Mouse (Mus musculus) MEL (cell line): Measurements from ENCODE around the gene Sdad1. TPM values are rescaled to one million over a fixed set of nuclear protein-coding genes. Genes with fewer than 3 reads are reported as not detected.

Experiments used
- DNase-seq: peaks from one replicate; pipeline ENCODE4 v3.0.0; 2011; ENCODE audit warnings: low read depth, low spot score
- H3K27ac ChIP-seq: 2 replicates; pipeline ENCODE4 v1.5.1; 2012; ENCODE audit warnings: low read depth, mild to moderate bottlenecking, control low read depth, low read length, moderate library complexity; ENCODE audit not compliant: control insufficient read depth
- H3K27me3 ChIP-seq, 2 experiments: fragments of 150-350 bp in 1 of 2; sonication (generic) in 1 of 2; 2 replicates each; pipeline ENCODE4 v1.6.1; 2012; ENCODE audit warnings: low read length in 2 of 2, mild to moderate bottlenecking in 2 of 2, improper control_type of control experiment in 1 of 2, moderate library complexity in 1 of 2; ENCODE audit not compliant: insufficient read depth in 2 of 2, control insufficient read depth in 1 of 2
- H3K36me3 ChIP-seq, 2 experiments: 2 replicates each; pipeline ENCODE4 v1.6.1; 2012 to 2014; ENCODE audit warnings: low read length in 2 of 2, improper control_type of control experiment in 1 of 2, inconsistent platforms in 1 of 2, mild to moderate bottlenecking in 1 of 2; ENCODE audit not compliant: insufficient read depth in 2 of 2, control insufficient read depth in 1 of 2
- H3K4me1 ChIP-seq, 2 experiments: fragments of 150-350 bp in 1 of 2; sonication (generic) in 1 of 2; 2 replicates each; pipeline ENCODE4 v1.6.1; 2012; ENCODE audit warnings: low read length in 2 of 2, improper control_type of control experiment in 1 of 2, mild to moderate bottlenecking in 1 of 2; ENCODE audit not compliant: insufficient read depth in 2 of 2, control insufficient read depth in 1 of 2
- H3K4me3 ChIP-seq, 2 experiments: fragments of 150-350 bp in 1 of 2; sonication (generic) in 1 of 2; 2 replicates each; pipeline ENCODE4 v1.5.1; 2012; ENCODE audit warnings: low read depth in 2 of 2, low read length in 2 of 2, mild to moderate bottlenecking in 2 of 2, moderate library complexity in 2 of 2, control low read depth in 1 of 2, improper control_type of control experiment in 1 of 2; ENCODE audit not compliant: control insufficient read depth in 1 of 2, insufficient read depth in 1 of 2
- H3K79me2 ChIP-seq: 2 replicates; pipeline ENCODE4 v1.6.1; 2012; ENCODE audit warnings: mild to moderate bottlenecking, low read length, moderate library complexity; ENCODE audit not compliant: control insufficient read depth, poor library complexity, insufficient read depth
- H3K9ac ChIP-seq: 2 replicates; pipeline ENCODE4 v1.6.1; 2012; ENCODE audit warnings: low read depth, mild to moderate bottlenecking, control low read depth, low read length, moderate library complexity; ENCODE audit not compliant: control insufficient read depth, poor library complexity, severe bottlenecking
- H3K9me3 ChIP-seq: fragments of 150-350 bp; sonication (generic); replicated peaks from 2 replicates; pipeline ENCODE4 v1.6.1; 2012; ENCODE audit warnings: mild to moderate bottlenecking, low read length, improper control_type of control experiment, moderate library complexity; ENCODE audit not compliant: insufficient read depth
- CHD1 ChIP-seq: IDR thresholded peaks from 2 replicates; pipeline ENCODE4 v1.6.1; 2012; ENCODE audit warnings: low read depth, mild to moderate bottlenecking, inconsistent platforms, low read length, improper control_type of control experiment
- ELF1 ChIP-seq: IDR thresholded peaks from 2 replicates; pipeline ENCODE4 v1.6.1; 2014; ENCODE audit warnings: low read depth, mild to moderate bottlenecking, inconsistent platforms, low read length, improper control_type of control experiment, moderate library complexity
- JUND ChIP-seq: IDR thresholded peaks from 2 replicates; pipeline ENCODE4 v1.6.1; 2011; ENCODE audit warnings: low read depth, mild to moderate bottlenecking, improper control_type of control experiment, low read length
- MAFK ChIP-seq: IDR thresholded peaks from 2 replicates; pipeline ENCODE4 v1.6.1; 2011; ENCODE audit warnings: low read depth, mild to moderate bottlenecking, low read length, improper control_type of control experiment, borderline replicate concordance
- NELFE ChIP-seq: IDR thresholded peaks from 2 replicates; pipeline ENCODE4 v1.6.1; 2011; ENCODE audit warnings: low read depth, low read length, improper control_type of control experiment
- NRF1 ChIP-seq: IDR thresholded peaks from 2 replicates; pipeline ENCODE4 v1.6.1; 2014; ENCODE audit warnings: low read depth, mild to moderate bottlenecking, inconsistent platforms, low read length, improper control_type of control experiment, moderate library complexity; ENCODE audit not compliant: poor library complexity, insufficient read depth, severe bottlenecking
- POLR2A ChIP-seq, 2 experiments: IDR thresholded peaks; 2 replicates each; pipeline ENCODE4 v1.6.1; 2011 to 2012; ENCODE audit warnings: low read length in 2 of 2, mild to moderate bottlenecking in 2 of 2, control low read depth in 1 of 2, improper control_type of control experiment in 1 of 2, low read depth in 1 of 2, moderate library complexity in 1 of 2; ENCODE audit not compliant: control insufficient read depth in 1 of 2, insufficient read depth in 1 of 2, poor library complexity in 1 of 2
- POLR2AphosphoS5 ChIP-seq: IDR thresholded peaks from 2 replicates; pipeline ENCODE4 v1.6.1; 2012; ENCODE audit warnings: low read depth, borderline replicate concordance, mild to moderate bottlenecking, inconsistent platforms, low read length, moderate library complexity, mixed read lengths
- TAL1 ChIP-seq: IDR thresholded peaks from 2 replicates; pipeline ENCODE4 v1.6.1; 2012; ENCODE audit warnings: mild to moderate bottlenecking, inconsistent platforms, low read length, moderate library complexity, mixed read lengths
- polyA plus RNA-seq, 2 experiments: library from polyadenylated mRNA; stranded (reverse) in 1 of 2; unstranded in 1 of 2; fragments of >175 nt in 1 of 2; fragments of >200 nt in 1 of 2; gene quantifications; 2 replicates each; pipeline versions ENCODE4 v1.2.1 to v1.2.4; 2012; ENCODE audit warnings: low replicate concordance in 2 of 2, low read depth in 1 of 2; ENCODE audit not compliant: insufficient read length in 2 of 2, insufficient read depth in 1 of 2, missing spikeins in 1 of 2
- total RNA-seq: library from RNA; depleted of rRNA; stranded (reverse); fragments of 300-350 nt; gene quantifications from 2 replicates; pipeline ENCODE4 v1.2.3, GENCODE M21; 2012; rRNA removed

Sdad1 gene
- total and polyA plus RNA-seq, 3 experiments: 72.4 to 73.0 TPM; not detected in 1

DNA sequence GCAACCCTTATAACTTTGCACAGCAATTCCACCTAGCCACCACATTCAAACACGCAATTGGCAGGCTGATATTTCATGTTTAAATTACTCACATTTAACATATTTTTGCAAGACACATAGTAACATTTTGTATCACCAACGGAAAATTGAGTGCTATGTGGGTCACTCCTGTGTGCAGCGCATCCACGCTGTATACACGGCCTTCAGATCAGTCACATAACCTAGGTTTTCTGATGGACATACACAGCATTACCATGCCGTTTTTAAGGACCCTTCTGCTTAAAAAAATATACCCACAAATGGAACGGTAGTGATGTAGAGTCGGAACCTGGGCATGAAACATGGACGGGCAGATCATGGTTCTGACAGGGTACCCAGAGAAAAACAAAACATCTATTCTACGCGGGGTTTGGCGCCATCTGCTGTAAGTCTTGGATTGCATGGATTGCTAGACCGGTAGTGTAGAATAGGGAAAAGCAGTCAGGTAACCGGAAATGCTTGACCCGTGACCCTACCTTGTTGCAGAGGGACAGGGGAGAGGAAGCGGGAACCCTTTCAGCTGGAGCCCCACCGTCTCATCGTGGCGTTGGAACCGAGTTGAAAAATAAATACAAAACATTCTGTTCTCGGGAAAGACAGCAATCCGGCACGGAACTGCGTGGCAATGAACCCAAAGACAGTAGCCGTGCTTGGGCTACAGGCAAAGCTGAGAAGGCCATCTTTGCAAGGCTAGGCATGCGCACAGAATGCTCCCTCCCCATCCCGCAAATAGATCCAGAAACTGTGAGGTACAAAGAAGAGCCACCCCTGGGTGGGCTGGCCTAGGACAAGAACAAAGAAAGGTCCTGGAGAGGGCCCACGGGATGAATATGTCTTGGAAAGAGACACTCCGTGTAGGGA, 70.7 kb downstream of the Sdad1 start (continued):
- TF ChIP-seq NRF1: no peak
- TF ChIP-seq CHD1: no peak

- no peaks in the 10 kb centered on the region for H3K4me1 ChIP-seq
- H3K36me3 ChIP-seq: no peaks in the 10 kb centered on the region
- H3K9ac ChIP-seq: no peak overlapping the region
- TF ChIP-seq NELFE (no peak), ELF1 (no peak), JUND (no peak), MAFK (no peak), NRF1 (no peak), TAL1 (no peak), POLR2A (IDR thresholded peaks at IDR 0.05; ENCODE audit: control insufficient read depth in 1 of 2, insufficient read depth in 1 of 2, low read depth in 1 of 2, low read length in 2 of 2, poor library complexity in 1 of 2) (no peak), POLR2AphosphoS5 (no peak)
- no peak for DNase-seq
- no peaks in the 10 kb centered on the region for H3K9me3 ChIP-seq
- no peaks in the 10 kb centered on the region for H3K79me2 ChIP-seq
- no peak overlapping the region for H3K4me3 ChIP-seq
- H3K27ac ChIP-seq: no peak overlapping the region
- peaks cover 0 to 4% of the 10 kb centered on the region in 2 experiments; a peak in 2 of 4 replicates for H3K27me3 ChIP-seq
These were observed 75.2 kb downstream of the Sdad1 start for GRCm38 (mm10) chr5:92234939-92235557.

Other genes starting within 250 kb of the Sdad1 start
- 42.8 and 49.0 TPM in 2 replicates for gene G3bp2, start 226.8 kb downstream of the Sdad1 start, total RNA-seq
- 100 to 1,000 TPM in 1 of 2 experiments, 10 to 100 TPM in 1; 65.5 to 177 TPM for gene G3bp2, start 226.8 kb downstream of the Sdad1 start, polyA plus RNA-seq
- gene Uso1, start 172.5 kb downstream of the Sdad1 start, total RNA-seq: 22.1 and 26.0 TPM in 2 replicates
- 10 to 100 TPM; 62.0 to 69.1 TPM for gene Uso1, start 172.5 kb downstream of the Sdad1 start, polyA plus RNA-seq
- not detected in 2 replicates for gene U90926, start 95.1 kb downstream of the Sdad1 start, total RNA-seq
- gene U90926, start 95.1 kb downstream of the Sdad1 start, polyA plus RNA-seq: not detected
- 0.04 TPM in 1 of 2 replicates, not detected in the other for gene Ppef2, start 54.2 kb downstream of the Sdad1 start, total RNA-seq
- gene Ppef2, start 54.2 kb downstream of the Sdad1 start, polyA plus RNA-seq: under 1 TPM in 1 of 2 experiments, not detected in 1; 0.08 TPM
- 2.2 TPM in 2 replicates for gene Naaa, start 32.3 kb downstream of the Sdad1 start, total RNA-seq
- 1 to 10 TPM in 1 of 2 experiments, not detected in 1; 6.7 TPM for gene Naaa, start 32.3 kb downstream of the Sdad1 start, polyA plus RNA-seq
- not detected in 2 replicates for gene Cxcl9, start 17.6 kb upstream of the Sdad1 start, total RNA-seq
- gene Cxcl9, start 17.6 kb upstream of the Sdad1 start, polyA plus RNA-seq: not detected
- not detected in 2 replicates for gene Art3, start 21.3 kb upstream of the Sdad1 start, total RNA-seq
- not detected for gene Art3, start 21.3 kb upstream of the Sdad1 start, polyA plus RNA-seq
- not detected in 2 replicates for gene Cxcl10, start 38.4 kb upstream of the Sdad1 start, total RNA-seq
- under 1 TPM in 1 of 2 experiments, not detected in 1; 0.11 TPM for gene Cxcl10, start 38.4 kb upstream of the Sdad1 start, polyA plus RNA-seq
- gene Nup54, start 124.7 kb upstream of the Sdad1 start, total RNA-seq: 60.4 and 67.5 TPM in 2 replicates
- gene Nup54, start 124.7 kb upstream of the Sdad1 start, polyA plus RNA-seq: 100 to 1,000 TPM in 1 of 2 experiments, not detected in 1; 106 TPM
- 14.7 and 16.5 TPM in 2 replicates for gene Scarb2, start 196.4 kb upstream of the Sdad1 start, total RNA-seq
- 10 to 100 TPM in 1 of 2 experiments, not detected in 1; 13.6 TPM for gene Scarb2, start 196.4 kb upstream of the Sdad1 start, polyA plus RNA-seq
- gene Fam47e, start 244.6 kb upstream of the Sdad1 start, total RNA-seq: not detected in 2 replicates
- gene Fam47e, start 244.6 kb upstream of the Sdad1 start, polyA plus RNA-seq: not detected